Mouse (Mus musculus): Measurements from ENCODE around the gene Gbp8. TPM values are rescaled to one million over a fixed set of nuclear protein-coding genes. Genes with fewer than 3 reads are reported as not detected.
"Not testable (repeated sequence)": the region's sequence is repeated elsewhere in the genome, so short reads cannot be mapped to it uniquely, and the experiment has no call there.

Gene Gbp8
- total RNA-seq (2021) (under 1 TPM; 0.13 to 0.23 TPM), polyA plus RNA-seq (2012; rRNA removed) (0.29 TPM in 2 replicates)
- long read RNA-seq, partial matches to known transcripts = 0 of 1 reads
- long read RNA-seq, other reads (novel, unspliced or antisense) = 1 of 1 reads

- not testable (repeated sequence) for H3K36me3 ChIP-seq (ENCODE audit: control insufficient read depth, insufficient read depth, low read length); H3K79me2 ChIP-seq (replicated peaks; ENCODE audit: control insufficient read depth, insufficient read depth, low read length); H3K27me3 ChIP-seq (ENCODE audit: control insufficient read depth, insufficient read depth, low read length); H3K4me1 ChIP-seq (ENCODE audit: control insufficient read depth, insufficient read depth, low read length)
- intact Hi-C loops (cut with DNase I) = loop anchor here (2.0 to 5.0 kb wide), 2 partner anchors 29 to 152 kb away; no protein-coding TSS in a partner anchor
- peak within 1 kb of the TSS; percentile 80 for H3K27ac ChIP-seq
- peak; percentile 59; the same call in 1 of the 2 replicates for TF ChIP-seq POLR2A (IDR thresholded peaks at IDR 0.05; ENCODE audit: insufficient read depth, low read depth, low read length)
- 8% methylated on average over 2 of the region's 2 CpGs for WGBS
- peak; percentile 52 to 59 for DNase-seq
- peak within 1 kb of the TSS; percentile 47 for H3K4me3 ChIP-seq
- peak within 1 kb of the TSS; percentile 51 for H3K9ac ChIP-seq (ENCODE audit: low read depth, low read length)
These were observed at the start of gene Gbp8, which contains the start of the genes Gbp9 and Gbp4 for GRCm38 (mm10) chr5:105139409-105140088. TSS of gene Gbp8 (minus strand) at chr5:105139540. TSS of gene Gbp9 (minus strand) at chr5:105139539. TSS of gene Gbp4 (minus strand) at chr5:105139586.

- no peak for DNase-seq
- H3K4me3 ChIP-seq = no peak overlapping the region
- no peaks in the 10 kb centered on the region for H3K79me2 ChIP-seq (replicated peaks; ENCODE audit: control insufficient read depth, insufficient read depth, low read length)
- no peak overlapping the region for H3K27ac ChIP-seq
- no peaks in the 10 kb centered on the region for H3K4me1 ChIP-seq (ENCODE audit: control insufficient read depth, insufficient read depth, low read length)
- intact Hi-C loops (cut with DNase I) = no loop called here
- no peaks in the 10 kb centered on the region for H3K36me3 ChIP-seq (ENCODE audit: control insufficient read depth, insufficient read depth, low read length)
- no peaks in the 10 kb centered on the region for H3K27me3 ChIP-seq (ENCODE audit: control insufficient read depth, insufficient read depth, low read length)
- no peak overlapping the region for H3K9ac ChIP-seq (ENCODE audit: low read depth, low read length)
- TF ChIP-seq POLR2A (IDR thresholded peaks at IDR 0.05; ENCODE audit: insufficient read depth, low read depth, low read length) = no peak
- no peak for TF ChIP-seq CTCF (IDR thresholded peaks at IDR 0.05)
- no peak for TF ChIP-seq EP300 (IDR thresholded peaks at IDR 0.05; ENCODE audit: insufficient read depth, low read depth, low read length)
These were observed 42.1 kb upstream of the Gbp8 start for GRCm38 (mm10) chr5:105181446-105181845.

GRCm38 (mm10) chr5:105156582-105156981, 17.2 kb upstream of the Gbp8 start:
- no peak overlapping the region for H3K9ac ChIP-seq (ENCODE audit: low read depth, low read length)
- 81% methylated on average over 5 of the region's 5 CpGs for WGBS
- TF ChIP-seq POLR2A (IDR thresholded peaks at IDR 0.05; ENCODE audit: insufficient read depth, low read depth, low read length) (no peak), CTCF (IDR thresholded peaks at IDR 0.05) (peak; percentile 60), EP300 (IDR thresholded peaks at IDR 0.05; ENCODE audit: insufficient read depth, low read depth, low read length) (no peak)
- intact Hi-C loops (cut with DNase I) = no loop called here
- no peak for DNase-seq
- H3K79me2 ChIP-seq (replicated peaks; ENCODE audit: control insufficient read depth, insufficient read depth, low read length) = no peaks in the 10 kb centered on the region
- no peak overlapping the region for H3K27ac ChIP-seq
- no peaks in the 10 kb centered on the region for H3K27me3 ChIP-seq (ENCODE audit: control insufficient read depth, insufficient read depth, low read length)
- no peaks in the 10 kb centered on the region for H3K36me3 ChIP-seq (ENCODE audit: control insufficient read depth, insufficient read depth, low read length)
- no peaks in the 10 kb centered on the region for H3K4me1 ChIP-seq (ENCODE audit: control insufficient read depth, insufficient read depth, low read length)
- no peak overlapping the region for H3K4me3 ChIP-seq

DNA sequence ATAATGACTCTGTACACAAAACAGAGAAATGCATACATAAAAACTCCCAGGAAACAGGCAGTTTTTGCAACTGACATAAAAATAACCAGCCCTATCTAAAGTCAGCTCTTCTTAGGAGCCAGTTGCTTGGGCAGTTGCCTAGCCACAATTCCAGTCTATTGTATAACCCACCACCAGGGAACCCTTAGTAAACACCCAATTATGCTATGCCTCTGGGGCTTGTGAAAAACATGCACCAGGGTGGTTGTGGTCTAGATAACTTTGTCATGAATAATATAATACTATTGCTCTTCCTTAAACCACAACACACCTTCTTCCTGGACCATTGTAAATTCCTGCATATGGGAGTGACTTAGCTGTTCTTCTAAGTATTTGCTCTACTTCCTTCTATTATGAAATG, 14.7 kb upstream of the Gbp8 start:
- no peak for TF ChIP-seq POLR2A (IDR thresholded peaks at IDR 0.05; ENCODE audit: insufficient read depth, low read depth, low read length)
- no peak for TF ChIP-seq CTCF (IDR thresholded peaks at IDR 0.05)
- no peak for TF ChIP-seq EP300 (IDR thresholded peaks at IDR 0.05; ENCODE audit: insufficient read depth, low read depth, low read length)
- intact Hi-C loops (cut with DNase I) = no loop called here
- no peak overlapping the region for H3K9ac ChIP-seq (ENCODE audit: low read depth, low read length)
- H3K27me3 ChIP-seq (ENCODE audit: control insufficient read depth, insufficient read depth, low read length) = no peaks in the 10 kb centered on the region
- no peaks in the 10 kb centered on the region for H3K79me2 ChIP-seq (replicated peaks; ENCODE audit: control insufficient read depth, insufficient read depth, low read length)
- no peak overlapping the region for H3K27ac ChIP-seq
- no peaks in the 10 kb centered on the region for H3K4me1 ChIP-seq (ENCODE audit: control insufficient read depth, insufficient read depth, low read length)
- no peak overlapping the region for H3K4me3 ChIP-seq
- H3K36me3 ChIP-seq (ENCODE audit: control insufficient read depth, insufficient read depth, low read length) = no peaks in the 10 kb centered on the region
- DNase-seq = no peak

GRCm38 (mm10) chr5:105148062-105148461, 8.7 kb upstream of the Gbp8 start:
- H3K27me3 ChIP-seq (ENCODE audit: control insufficient read depth, insufficient read depth, low read length); intact Hi-C loops (cut with DNase I); DNase-seq; H3K36me3 ChIP-seq (ENCODE audit: control insufficient read depth, insufficient read depth, low read length); H3K4me3 ChIP-seq; H3K79me2 ChIP-seq (replicated peaks; ENCODE audit: control insufficient read depth, insufficient read depth, low read length); H3K27ac ChIP-seq; H3K9ac ChIP-seq (ENCODE audit: low read depth, low read length): not testable (repeated sequence)
- WGBS = 59% methylated on average over 2 of the region's 2 CpGs
- H3K4me1 ChIP-seq (ENCODE audit: control insufficient read depth, insufficient read depth, low read length) = peaks cover 14% of the 10 kb centered on the region

- Histone ChIP-seq H3K79me2 (replicated peaks; ENCODE audit: control insufficient read depth, insufficient read depth, low read length) (no peaks in the 10 kb centered on the region), H3K27me3 (ENCODE audit: control insufficient read depth, insufficient read depth, low read length) (no peaks in the 10 kb centered on the region), H3K27ac (peak overlapping the region; percentile 85), H3K36me3 (ENCODE audit: control insufficient read depth, insufficient read depth, low read length) (no peaks in the 10 kb centered on the region), H3K9ac (ENCODE audit: low read depth, low read length) (no peak overlapping the region), H3K4me1 (ENCODE audit: control insufficient read depth, insufficient read depth, low read length) (peaks cover 14% of the 10 kb centered on the region), H3K4me3 (no peak overlapping the region)
- peak; percentile 30 to 55 for DNase-seq
- intact Hi-C loops (cut with DNase I) = loop anchor here (1.0 kb wide), 1 partner anchor 147 kb away; the partner anchor contains the start of genes Gbp6 and Gm43302
- TF ChIP-seq EP300 (IDR thresholded peaks at IDR 0.05; ENCODE audit: insufficient read depth, low read depth, low read length) (0 out of 2 replicates have a peak, but pooled peaks have one; percentile 48), POLR2A (IDR thresholded peaks at IDR 0.05; ENCODE audit: insufficient read depth, low read depth, low read length) (0 out of 2 replicates have a peak, but pooled peaks have one; percentile 14), CTCF (IDR thresholded peaks at IDR 0.05) (no peak)
These were observed 7.1 kb upstream of the Gbp8 start for GRCm38 (mm10) chr5:105146447-105146846.

DNA sequence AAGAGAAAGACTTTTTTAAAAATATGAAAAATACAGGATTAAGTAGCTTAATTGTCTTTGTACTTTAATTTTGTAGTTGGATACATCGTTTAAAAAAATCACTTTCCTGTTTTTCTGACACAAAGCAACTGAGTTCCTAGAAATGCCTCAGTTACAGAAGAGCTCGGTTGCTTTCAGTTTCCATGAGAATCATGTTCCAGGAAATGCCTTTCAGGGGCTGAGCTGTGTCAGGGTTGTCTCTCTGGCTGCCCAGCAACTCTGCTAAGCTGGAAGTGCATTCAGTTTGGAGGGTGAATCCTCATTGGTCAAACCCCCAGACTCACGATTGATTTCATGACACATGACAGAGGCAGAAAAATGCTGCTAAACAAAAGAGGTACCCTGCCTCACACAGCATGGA, 6.4 kb upstream of the Gbp8 start:
- peak; percentile 31 to 32 for DNase-seq
- intact Hi-C loops (cut with DNase I) = loop anchor here (1.0 kb wide), 1 partner anchor 148 kb away; the partner anchor contains the start of genes Gbp6 and Gm43302
- H3K27me3 ChIP-seq (ENCODE audit: control insufficient read depth, insufficient read depth, low read length); H3K79me2 ChIP-seq (replicated peaks; ENCODE audit: control insufficient read depth, insufficient read depth, low read length); H3K36me3 ChIP-seq (ENCODE audit: control insufficient read depth, insufficient read depth, low read length); H3K9ac ChIP-seq (ENCODE audit: low read depth, low read length); H3K4me3 ChIP-seq: not testable (repeated sequence)
- 14% methylated on average over 3 of the region's 3 CpGs for WGBS
- peak overlapping the region; percentile 77 for H3K27ac ChIP-seq
- peaks cover 17% of the 10 kb centered on the region for H3K4me1 ChIP-seq (ENCODE audit: control insufficient read depth, insufficient read depth, low read length)

GRCm38 (mm10) chr5:105140089-105140810, 910 bp upstream of the Gbp8 start:
- not testable (repeated sequence) for H3K79me2 ChIP-seq (replicated peaks; ENCODE audit: control insufficient read depth, insufficient read depth, low read length); H3K36me3 ChIP-seq (ENCODE audit: control insufficient read depth, insufficient read depth, low read length); H3K27me3 ChIP-seq (ENCODE audit: control insufficient read depth, insufficient read depth, low read length); DNase-seq; H3K4me1 ChIP-seq (ENCODE audit: control insufficient read depth, insufficient read depth, low read length); H3K9ac ChIP-seq (ENCODE audit: low read depth, low read length); H3K4me3 ChIP-seq
- H3K27ac ChIP-seq = peak overlapping the region; percentile 75
- 59% methylated on average over 2 of the region's 2 CpGs for WGBS
- intact Hi-C loops (cut with DNase I) = loop anchor here (5.0 kb wide), 1 partner anchor 153 kb away; no protein-coding TSS in a partner anchor
